Mouse (Mus musculus) Muller cell, postnatal 12 days (primary cell): ENCODE results near the gene Shc3.

Experiments
- DNase-seq: peaks from one replicate; pipeline ENCODE4 v3.0.0-alpha.2; 2015; ENCODE audit errors: inconsistent ontology term

The Shc3 gene

GRCm38 (mm10) chr13:51482786-51483185 is 86.4 kb downstream of the Shc3 start:
- DNase-seq = no peak

- DNase-seq = peak; percentile 50
Observed at GRCm38 (mm10) chr13:51480341-51481011, 88.7 kb downstream of the Shc3 start.

- peak; percentile 84 for DNase-seq
Observed at GRCm38 (mm10) chr13:51479826-51480225, 89.4 kb downstream of the Shc3 start.

DNA sequence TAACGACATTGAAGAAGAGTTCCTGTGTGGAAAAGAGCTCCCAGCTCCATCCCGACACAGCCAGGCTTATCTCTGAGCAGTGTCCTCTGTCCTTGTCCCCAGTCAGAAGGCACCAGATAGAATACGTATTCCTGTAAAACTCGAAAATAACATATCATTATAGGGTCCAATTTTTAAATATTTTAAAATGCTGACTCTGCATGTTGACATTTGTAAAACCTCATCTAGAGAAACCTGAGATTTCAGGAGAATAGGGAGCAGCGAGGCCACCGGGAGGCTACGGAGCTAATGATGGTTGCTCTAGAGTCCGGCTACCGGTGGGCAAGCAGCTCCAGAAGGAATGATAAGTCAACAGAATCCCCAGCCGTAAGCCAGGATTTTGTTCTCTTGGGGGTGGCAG is 92.2 kb downstream of the Shc3 start:
- no peak for DNase-seq

DNA sequence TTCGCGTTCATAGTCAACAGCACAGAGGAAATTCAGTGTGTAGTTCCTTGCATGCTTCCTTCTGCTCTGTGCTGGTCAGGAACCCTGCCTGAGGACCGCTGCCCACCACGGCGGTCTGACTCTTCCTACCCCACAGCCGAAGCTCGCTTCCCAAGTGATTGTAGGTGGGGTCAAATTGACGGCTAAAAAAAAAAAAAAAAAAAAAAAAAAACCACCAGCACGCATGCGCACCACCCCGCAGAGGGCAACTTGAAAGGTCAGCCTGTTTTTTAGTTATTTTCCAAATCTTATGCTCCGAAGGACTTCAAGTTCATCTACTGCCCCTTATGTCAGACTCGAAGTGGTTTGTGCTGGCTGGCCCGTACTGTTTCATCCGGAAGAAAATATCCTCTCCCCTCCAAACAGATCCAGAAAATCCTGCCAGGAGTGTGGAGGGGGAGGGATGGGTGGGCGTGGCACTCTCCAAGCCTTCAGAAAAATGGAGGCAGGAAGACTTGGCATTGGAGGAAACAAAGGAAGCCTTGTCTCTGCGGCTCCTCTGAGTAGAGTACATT is 100.4 kb downstream of the Shc3 start:
- no peak for DNase-seq

DNA sequence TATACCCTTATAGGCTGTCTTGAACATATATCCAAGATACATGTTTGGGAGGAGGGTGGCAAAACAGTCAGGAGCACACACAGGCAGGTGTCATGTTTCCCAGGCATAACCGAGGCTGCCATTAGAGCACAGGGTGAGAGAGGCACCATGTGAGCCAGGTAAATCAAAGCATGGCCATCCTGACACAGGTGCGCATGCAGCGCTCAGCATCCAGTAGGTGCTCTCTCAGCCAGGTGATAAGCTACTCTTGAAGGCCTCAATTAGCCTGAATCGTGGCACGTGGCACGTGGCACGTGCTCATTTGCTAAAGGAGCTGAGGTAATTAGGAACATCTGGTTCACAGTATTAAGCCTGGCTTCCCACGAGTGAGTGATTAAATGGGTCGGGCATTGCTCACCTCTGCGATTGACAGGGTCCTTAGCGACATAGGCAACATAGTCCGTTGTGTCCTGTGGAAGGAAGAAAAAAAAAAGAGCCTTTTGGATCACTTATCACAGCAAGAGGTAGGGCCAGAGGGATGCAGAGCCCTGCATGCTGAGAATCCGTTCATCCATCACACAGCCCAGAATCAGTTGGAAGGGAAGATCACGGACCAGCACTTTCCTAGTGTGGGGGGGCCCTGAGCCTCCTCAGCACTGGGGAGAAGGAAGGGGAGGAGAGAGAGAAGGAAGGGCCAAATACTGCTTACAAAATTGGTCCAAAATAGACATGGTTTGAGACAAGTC is 102.9 kb downstream of the Shc3 start:
- no peak for DNase-seq

- DNase-seq = no peak
Observed at GRCm38 (mm10) chr13:51464294-51464693, 104.9 kb downstream of the Shc3 start.

DNA sequence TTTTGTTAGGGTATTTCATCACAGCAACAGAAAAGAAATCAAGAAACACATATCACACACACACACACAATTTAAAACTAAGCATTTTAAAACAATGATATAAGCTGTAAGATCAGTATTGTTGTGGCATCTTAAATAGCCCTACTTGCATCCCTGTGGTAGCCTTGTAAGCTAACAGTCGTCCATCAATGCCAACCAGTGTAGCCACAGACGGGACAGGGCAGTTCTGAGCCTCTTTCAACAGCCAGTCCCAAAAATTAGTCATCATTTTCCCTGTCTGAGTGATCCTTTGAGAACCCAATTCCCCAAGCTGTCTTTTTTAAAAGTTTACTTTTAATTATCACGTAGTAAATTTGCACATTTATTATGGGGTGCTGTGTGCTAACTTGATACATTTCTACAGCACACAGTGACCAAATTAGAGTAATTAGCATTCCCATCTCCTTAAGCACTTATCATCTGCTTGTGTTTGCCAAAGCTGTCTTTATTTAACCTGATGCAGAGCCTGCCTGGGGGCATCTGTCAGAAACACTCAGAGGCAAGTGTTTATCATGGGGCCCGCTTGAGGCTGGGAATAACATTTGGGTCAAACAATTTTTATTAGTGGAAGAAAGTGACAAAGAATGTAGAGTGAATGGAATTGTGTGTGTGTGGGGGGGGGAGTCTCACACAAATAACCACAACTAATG is 112.9 kb downstream of the Shc3 start:
- peak; percentile 77 for DNase-seq

DNA sequence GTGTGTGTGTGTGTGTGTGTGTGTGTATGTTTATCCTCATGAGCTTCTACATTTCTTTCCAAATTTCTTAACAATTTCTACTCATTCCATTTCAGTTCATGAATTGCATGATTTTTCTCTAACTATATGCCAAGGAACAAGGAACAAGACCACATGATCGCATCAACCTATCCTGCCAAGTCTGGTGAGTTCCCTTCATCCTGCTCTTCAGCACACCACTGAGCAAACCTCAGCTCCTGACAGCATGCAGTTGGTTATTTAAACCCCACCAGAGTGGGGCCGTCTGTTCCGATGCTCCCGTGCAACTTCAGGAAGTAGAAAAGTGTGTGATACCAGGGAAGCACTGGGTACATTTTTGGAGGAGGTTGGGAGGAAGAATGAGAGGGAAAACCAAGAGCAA is 122.7 kb downstream of the Shc3 start:
- no peak for DNase-seq

DNA sequence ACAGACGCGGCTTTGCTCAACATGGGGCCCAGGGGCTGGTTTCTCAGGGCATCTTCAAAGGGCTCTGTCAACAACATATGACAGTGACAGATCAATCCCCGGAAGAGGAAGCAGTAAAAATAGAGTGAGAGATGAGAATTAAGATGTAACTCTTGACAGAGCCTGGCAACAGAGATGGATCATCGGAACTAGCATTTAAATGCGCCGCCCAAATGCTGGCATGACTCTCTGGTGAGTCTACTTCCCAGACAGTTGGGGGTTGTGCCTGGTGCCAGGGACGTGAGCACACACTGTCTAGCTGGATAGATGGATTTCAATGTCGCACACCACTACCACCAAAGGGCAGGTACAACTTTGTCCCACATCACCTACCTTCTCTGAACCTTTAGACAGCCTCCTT is 126.3 kb downstream of the Shc3 start:
- no peak for DNase-seq

- DNase-seq = no peak
Observed at GRCm38 (mm10) chr13:51437105-51438085, 131.8 kb downstream of the Shc3 start.

- no peak for DNase-seq
Observed at GRCm38 (mm10) chr13:51435146-51435545, 134.1 kb downstream of the Shc3 start.

DNA sequence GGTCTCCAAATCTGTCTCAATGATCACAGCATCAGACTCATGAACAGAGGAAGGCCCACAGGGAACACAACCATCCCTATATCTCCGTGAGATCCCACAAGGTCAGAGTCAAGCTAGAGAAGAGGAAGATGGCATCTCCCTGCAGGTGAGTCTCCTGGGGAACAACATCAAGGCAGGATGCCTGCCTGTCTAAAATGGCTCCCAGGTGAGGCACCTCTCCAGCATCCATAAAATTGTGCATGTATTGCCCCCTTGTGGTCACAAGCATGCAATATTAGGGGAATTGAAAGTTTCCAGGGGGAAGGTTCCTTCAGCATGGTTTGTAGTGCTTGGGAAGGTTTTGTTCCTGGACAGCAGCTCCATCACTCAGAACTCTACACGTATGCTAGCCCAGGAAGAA is 134.8 kb downstream of the Shc3 start:
- no peak for DNase-seq

- DNase-seq = no peak
Observed at GRCm38 (mm10) chr13:51433371-51433770, 135.8 kb downstream of the Shc3 start.

DNA sequence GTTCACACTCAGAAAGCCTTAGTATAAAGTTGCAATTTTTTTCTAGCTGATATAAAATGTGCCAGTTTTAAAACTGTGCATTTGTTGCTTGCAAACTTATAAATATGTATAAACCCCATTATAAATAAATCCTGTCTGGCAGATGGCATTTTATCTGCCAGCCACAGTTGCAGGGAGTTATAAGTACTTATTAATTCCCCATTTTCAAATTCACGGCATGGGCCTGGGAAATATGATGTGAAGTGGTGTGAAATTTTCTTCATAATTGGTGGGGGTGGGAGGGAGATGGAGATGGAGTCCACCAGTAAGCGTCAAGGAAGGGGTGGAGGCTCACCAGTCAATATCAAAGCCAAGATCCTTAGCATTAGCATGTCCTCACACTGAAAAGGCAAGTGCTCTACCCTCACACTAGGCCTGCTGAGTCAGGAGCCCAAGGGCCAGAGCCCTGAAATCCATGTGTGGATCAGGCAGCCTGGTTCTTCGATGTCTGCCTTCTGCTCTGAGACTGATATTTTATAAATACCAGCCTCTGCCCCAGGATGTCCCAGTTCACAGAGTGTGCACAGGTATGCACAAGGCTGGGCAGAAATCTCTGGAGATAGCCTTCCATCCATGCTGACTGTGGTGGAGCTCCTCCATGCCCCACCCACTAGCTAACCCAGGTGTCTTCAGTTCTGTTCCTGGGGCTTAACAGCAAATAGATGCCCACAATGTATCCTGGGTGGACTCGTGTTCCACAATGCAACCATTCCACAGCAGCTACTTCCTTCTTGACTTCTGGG is 143.4 kb downstream of the Shc3 start:
- peak; percentile 23 for DNase-seq

DNA sequence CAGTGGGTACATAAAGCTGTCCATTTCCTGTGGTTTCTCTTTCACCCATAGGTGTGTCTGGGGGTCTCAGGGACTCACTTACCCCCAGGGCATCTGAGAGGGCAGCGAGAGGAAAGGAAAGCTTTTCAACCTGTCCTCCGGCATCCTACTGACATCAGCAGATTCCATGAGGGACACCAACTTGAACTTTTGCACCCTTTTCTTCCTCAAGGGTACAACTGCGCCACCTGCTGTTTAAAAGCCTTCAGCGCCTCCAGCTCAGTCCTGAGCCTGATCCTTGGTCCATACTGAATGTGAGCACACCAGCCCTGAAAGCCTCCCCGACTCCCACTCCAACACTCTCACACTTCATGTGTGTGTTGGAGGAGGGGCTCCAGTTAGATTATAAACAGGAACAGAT is 144.6 kb downstream of the Shc3 start:
- DNase-seq = peak; percentile 76

DNA sequence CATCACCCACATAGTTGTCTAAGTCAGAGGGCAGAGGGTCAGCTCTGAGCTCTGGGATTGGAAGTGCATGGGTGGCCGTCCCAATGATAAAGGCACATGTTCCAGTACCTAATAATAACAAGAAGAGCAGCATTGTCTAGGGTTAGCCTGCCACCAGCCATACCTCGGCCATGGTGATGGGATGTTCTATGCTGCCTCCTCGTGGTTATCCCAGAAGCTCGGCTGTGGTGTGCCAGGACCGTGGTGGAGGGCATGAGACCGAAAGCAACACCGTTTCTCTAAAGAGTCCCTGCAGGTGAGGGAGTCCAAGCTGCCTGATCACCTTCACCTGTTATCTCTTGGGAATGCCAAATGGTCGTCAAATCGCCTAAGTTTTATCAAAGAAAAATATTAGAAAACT is 145.6 kb downstream of the Shc3 start:
- peak; percentile 36 for DNase-seq

DNA sequence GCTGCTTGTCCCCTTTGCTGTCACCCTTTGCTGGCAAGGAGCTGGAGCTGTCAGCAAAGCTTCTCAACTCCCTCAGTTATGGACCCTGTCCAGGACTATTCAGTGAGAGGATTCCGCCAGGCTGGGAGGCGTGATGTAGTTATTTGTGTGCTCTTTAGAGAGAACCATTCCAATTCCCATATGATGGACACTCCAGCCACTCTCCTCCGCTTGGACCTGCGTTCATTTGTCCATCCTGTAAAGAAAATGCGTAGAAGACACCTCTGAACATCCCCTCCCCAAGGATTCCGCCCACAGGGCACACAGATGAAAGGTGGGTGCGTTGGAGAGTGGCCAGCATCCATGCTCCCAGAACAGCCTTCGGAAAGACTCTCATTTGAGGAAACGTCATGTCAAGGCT is 148.4 kb downstream of the Shc3 start:
- DNase-seq = no peak

DNA sequence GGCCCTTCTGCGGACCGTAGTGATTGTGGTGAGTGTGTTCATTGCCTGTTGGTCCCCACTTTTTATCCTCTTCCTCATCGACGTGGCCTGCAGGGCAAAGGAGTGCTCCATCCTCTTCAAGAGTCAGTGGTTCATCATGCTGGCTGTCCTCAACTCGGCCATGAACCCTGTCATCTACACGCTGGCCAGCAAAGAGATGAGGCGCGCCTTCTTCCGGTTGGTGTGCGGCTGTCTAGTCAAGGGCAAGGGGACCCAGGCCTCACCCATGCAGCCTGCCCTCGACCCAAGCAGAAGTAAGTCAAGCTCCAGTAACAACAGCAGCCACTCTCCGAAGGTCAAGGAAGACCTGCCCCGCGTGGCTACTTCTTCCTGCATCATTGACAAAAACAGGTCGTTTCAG is 149.7 kb downstream of the Shc3 start:
- DNase-seq = no peak

DNA sequence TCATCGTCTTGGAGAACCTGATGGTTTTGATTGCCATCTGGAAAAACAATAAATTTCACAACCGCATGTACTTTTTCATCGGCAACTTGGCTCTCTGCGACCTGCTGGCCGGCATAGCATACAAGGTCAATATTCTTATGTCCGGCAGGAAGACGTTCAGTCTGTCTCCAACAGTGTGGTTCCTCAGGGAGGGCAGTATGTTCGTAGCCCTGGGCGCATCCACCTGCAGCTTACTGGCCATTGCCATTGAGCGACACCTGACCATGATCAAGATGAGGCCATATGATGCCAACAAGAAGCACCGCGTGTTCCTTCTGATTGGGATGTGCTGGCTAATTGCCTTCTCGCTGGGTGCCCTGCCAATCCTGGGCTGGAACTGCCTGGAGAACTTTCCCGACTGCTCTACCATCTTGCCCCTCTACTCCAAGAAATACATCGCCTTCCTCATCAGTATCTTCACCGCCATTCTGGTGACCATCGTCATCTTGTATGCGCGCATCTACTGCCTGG is 150.2 kb downstream of the Shc3 start:
- DNase-seq = no peak
